Mouse (Mus musculus) lung, adult 2 months (tissue): Measurements from ENCODE around the gene Acss1.

Experiments
- CTCF ChIP-seq: fragments of 200-500 bp; IDR thresholded peaks from 2 replicates; pipeline ENCODE4 v1.5.1; 2011; ENCODE audit warnings: mild to moderate bottlenecking, low read length, control low read depth; ENCODE audit not compliant: insufficient read depth
- POLR2A ChIP-seq: fragments of 200-500 bp; IDR thresholded peaks from 2 replicates; pipeline ENCODE4 v1.6.1; 2011; ENCODE audit warnings: low read depth, mild to moderate bottlenecking, control low read depth, low read length, borderline replicate concordance; ENCODE audit errors: extremely low read depth

DNA sequence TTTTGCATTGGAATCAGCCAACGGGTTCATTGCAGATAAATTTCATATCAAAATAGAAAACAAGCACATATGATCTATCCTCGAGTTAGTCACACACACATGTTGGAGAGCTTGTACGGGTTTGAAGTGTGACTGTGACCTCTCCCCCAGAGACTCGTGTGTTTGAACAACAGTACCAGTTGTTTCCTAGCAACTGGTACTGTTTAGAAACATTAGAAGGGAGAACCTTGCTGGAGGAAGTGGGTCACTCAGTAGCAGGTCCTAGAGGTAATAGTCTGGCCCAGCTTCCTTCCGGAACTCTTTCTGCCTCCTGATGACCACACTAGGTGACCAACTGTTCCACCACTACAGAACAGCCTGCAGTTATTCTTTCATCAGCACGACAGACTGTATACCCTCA is 13.0 kb downstream of the Acss1 start:
- no peak for TF ChIP-seq CTCF
- TF ChIP-seq POLR2A = no peak
